Mouse (Mus musculus) intestine, embryonic 14.5 days (tissue): ENCODE results near the gene Gm21981. TPM values are rescaled to one million over a fixed set of nuclear protein-coding genes. Genes with fewer than 3 reads are reported as not detected.

Experiments used
- ATAC-seq: fragments of 200-750 bp; cut with Nextera tagmentation; replicated peaks from 2 replicates; pipeline ENCODE4 v1.8.0; 2017; ENCODE audit warnings: low read depth, moderate number of reproducible peaks, moderate TSS enrichment, moderate library complexity; ENCODE audit not compliant: low FRiP score, low TSS enrichment
- DNase-seq: peaks from one replicate; pipeline ENCODE4 v3.0.0-alpha.2; 2018; ENCODE audit warnings: low spot score
- H3K27ac ChIP-seq: fragments of 300-500 bp; sonication (generic); 2 replicates; pipeline ENCODE4 v1.5.1; 2014; ENCODE audit warnings: low read depth, mild to moderate bottlenecking, control low read depth
- H3K27me3 ChIP-seq: fragments of 300-500 bp; sonication (generic); replicated peaks from 2 replicates; pipeline ENCODE4 v1.6.1; 2014; ENCODE audit warnings: low read length, control low read depth; ENCODE audit not compliant: control insufficient read depth, insufficient read depth
- H3K36me3 ChIP-seq: fragments of 300-500 bp; sonication (generic); 2 replicates; pipeline ENCODE4 v1.6.1; 2014; ENCODE audit warnings: low read length, control low read depth; ENCODE audit not compliant: control insufficient read depth, insufficient read depth
- H3K4me1 ChIP-seq: fragments of 300-500 bp; sonication (generic); replicated peaks from 2 replicates; pipeline ENCODE4 v1.6.1; 2014; ENCODE audit warnings: low read length, control low read depth, mixed read lengths; ENCODE audit not compliant: control insufficient read depth, insufficient read depth
- H3K4me2 ChIP-seq: fragments of 300-500 bp; sonication (generic); 2 replicates; pipeline ENCODE4 v1.6.1; 2014; ENCODE audit warnings: low read length
- H3K4me3 ChIP-seq: fragments of 300-500 bp; sonication (generic); 2 replicates; pipeline ENCODE4 v1.5.1; 2014; ENCODE audit warnings: low read depth, low read length, control low read depth, mixed read lengths
- H3K9ac ChIP-seq: fragments of 300-500 bp; sonication (generic); 2 replicates; pipeline ENCODE4 v1.6.1; 2014; ENCODE audit warnings: mild to moderate bottlenecking, low read length
- H3K9me3 ChIP-seq: fragments of 300-500 bp; sonication (generic); 2 replicates; pipeline ENCODE4 v1.6.1; 2016; ENCODE audit warnings: low read length, control low read depth; ENCODE audit not compliant: control insufficient read depth
- WGBS: fragments of 180-500 bp; shearing (Covaris S2); extraction: QIAGEN DNeasy Blood & Tissue Kit; methylation state at CpG from one replicate; pipeline ENCODE4 v1.1.7; 2014; 5-methylcytosine and 5-hydroxymethylcytosine counted together
- polyA plus RNA-seq: library from polyadenylated mRNA; unstranded; fragments of >200 nt; fragmentation: Nextera tagmentation; extraction: Ambion mirVana; gene quantifications from 2 replicates; pipeline ENCODE4 v1.2.1, GENCODE M21; 2014

Gene Gm21981
- polyA plus RNA-seq, 1 experiment from 2014 or later, result 1.4 TPM

DNA sequence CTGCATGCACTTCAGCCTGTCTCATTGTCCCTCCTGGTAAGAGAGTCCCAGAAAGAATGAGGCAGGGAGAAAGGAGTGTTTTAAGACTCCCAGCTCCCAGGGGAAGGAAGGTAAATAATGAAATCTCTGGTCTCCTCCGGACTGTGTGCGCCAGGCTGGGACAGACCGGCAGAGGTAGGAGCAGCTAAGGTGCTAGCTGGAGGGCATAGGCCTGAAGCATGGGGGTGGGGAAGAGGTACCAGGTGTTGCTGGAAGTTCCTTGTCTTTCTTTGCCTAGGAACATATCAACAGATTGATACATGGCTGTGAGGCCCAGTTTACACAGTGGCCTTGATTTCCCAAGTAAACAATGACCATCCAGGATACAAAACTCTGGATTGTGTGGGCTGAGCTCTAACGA is 14.7 kb upstream of the Gm21981 start:
- H3K9me3 ChIP-seq, result no peaks in the 10 kb centered on the region
- no peaks in the 10 kb centered on the region for H3K27me3 ChIP-seq
- no peaks in the 10 kb centered on the region for H3K4me1 ChIP-seq
- H3K4me2 ChIP-seq, result no peak overlapping the region
- no peak overlapping the region for H3K9ac ChIP-seq
- no peak overlapping the region; the same call in 1 of the 2 replicates for H3K27ac ChIP-seq
- DNase-seq (no peak), ATAC-seq (no peak)
- 57% methylated on average over 4 of the region's 4 CpGs for WGBS
- H3K4me3 ChIP-seq, result no peak overlapping the region
- H3K36me3 ChIP-seq, result no peaks in the 10 kb centered on the region; the same call in 1 of the 2 replicates

DNA sequence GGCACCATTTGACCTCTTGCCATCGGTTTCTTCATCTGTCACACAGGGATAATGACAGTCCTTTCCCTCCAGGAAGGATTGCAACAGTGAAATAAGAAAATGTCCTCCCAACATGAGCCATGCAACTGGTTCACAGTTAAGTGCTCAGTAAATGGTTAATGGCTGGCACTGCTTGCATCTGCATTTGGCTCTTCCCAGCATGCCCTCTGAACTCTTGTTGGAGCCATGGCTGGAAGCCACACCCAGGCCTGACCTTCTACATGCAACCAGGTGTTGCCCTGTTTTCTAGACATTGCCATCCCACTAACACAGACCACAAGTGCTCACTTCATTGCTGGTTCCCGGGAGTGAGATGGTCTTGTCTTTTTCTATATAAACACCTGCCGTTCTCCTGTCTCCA is 13.7 kb upstream of the Gm21981 start:
- no peak overlapping the region for H3K27ac ChIP-seq
- ATAC-seq (no peak), DNase-seq (no peak)
- no peaks in the 10 kb centered on the region for H3K9me3 ChIP-seq
- no peak overlapping the region for H3K4me2 ChIP-seq
- peaks cover 6% of the 10 kb centered on the region; the same call in 1 of the 2 replicates for H3K36me3 ChIP-seq
- peaks cover 3% of the 10 kb centered on the region; the same call in 1 of the 2 replicates for H3K4me1 ChIP-seq
- no peak overlapping the region for H3K4me3 ChIP-seq
- WGBS, result 81% methylated on average over 3 of the region's 3 CpGs
- H3K9ac ChIP-seq, result no peak overlapping the region
- no peaks in the 10 kb centered on the region for H3K27me3 ChIP-seq

DNA sequence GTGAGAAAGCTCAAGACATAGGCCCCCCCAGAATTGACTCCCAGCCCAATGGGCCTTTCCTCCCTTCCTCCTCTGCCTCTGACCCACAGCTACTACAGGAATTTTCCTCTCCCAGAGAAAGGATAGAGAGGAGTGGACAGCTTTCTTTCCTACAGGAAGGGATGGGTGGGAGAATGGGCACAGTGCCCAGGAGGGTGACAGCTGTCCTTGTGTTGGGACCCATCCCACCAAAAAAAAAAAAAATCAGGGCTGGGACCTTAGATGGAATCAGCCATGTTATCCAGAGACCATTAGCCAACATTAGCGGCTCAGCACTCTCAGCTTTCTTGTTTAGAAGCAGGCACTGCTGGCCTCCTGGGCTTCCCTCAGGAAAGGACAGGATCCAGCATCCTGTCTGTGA is 11.9 kb upstream of the Gm21981 start:
- Histone ChIP-seq H3K4me1 (peaks cover 4% of the 10 kb centered on the region; the same call in 1 of the 2 replicates), H3K4me3 (no peak overlapping the region), H3K4me2 (no peak overlapping the region), H3K27me3 (no peaks in the 10 kb centered on the region), H3K27ac (no peak overlapping the region), H3K9me3 (no peaks in the 10 kb centered on the region), H3K36me3 (peaks cover 17% of the 10 kb centered on the region), H3K9ac (no peak overlapping the region)
- DNase-seq, result no peak
- 53% methylated on average over 1 of the region's 1 CpGs for WGBS
- ATAC-seq, result no peak

DNA sequence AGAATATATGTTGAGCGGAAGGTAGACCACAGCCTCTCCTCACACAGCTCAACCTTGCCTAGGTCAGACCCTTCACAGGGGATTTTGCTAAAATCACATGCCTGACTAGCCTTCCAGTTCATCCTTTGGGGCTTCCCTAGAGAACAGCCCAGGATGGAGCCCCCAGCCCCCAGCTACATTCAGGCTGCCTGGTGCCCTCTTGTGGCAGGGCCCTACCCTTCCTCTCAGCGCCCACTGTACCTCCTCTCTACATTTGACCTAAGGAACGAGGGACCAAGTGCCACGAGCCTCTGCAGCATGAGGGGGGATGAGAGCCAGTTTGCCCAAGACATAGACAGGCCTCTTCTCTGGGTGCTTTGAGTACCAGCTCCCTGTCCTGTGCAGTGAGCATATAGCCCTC is 10.4 kb upstream of the Gm21981 start:
- Histone ChIP-seq H3K27me3 (no peaks in the 10 kb centered on the region), H3K9ac (no peak overlapping the region), H3K9me3 (no peaks in the 10 kb centered on the region), H3K4me3 (no peak overlapping the region), H3K4me1 (peaks cover 4% of the 10 kb centered on the region; the same call in 1 of the 2 replicates), H3K4me2 (no peak overlapping the region), H3K36me3 (peaks cover 30% of the 10 kb centered on the region), H3K27ac (no peak overlapping the region)
- no peak for DNase-seq
- WGBS, result 87% methylated on average over 4 of the region's 4 CpGs
- ATAC-seq, result no peak

DNA sequence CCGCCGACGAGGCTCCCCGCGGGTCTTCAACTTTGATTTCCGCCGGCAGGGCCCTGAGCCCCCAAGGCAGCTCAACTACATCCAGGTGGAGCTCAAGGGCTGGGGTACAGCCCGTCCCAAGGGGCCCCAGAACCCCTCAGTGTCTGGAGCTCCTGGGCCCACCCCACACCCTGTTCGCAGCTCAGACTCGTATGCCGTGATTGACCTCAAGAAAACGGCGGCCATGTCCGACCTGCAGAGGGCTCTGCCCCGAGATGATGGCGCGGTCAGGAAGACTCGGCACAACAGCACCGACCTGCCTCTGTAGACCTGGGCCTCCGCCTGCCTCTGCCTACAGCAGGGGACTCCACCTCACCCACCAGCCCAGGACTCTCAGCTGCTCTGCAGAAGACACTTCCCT is 9.3 kb upstream of the Gm21981 start:
- peaks cover 34% of the 10 kb centered on the region for H3K36me3 ChIP-seq
- no peak for DNase-seq

DNA sequence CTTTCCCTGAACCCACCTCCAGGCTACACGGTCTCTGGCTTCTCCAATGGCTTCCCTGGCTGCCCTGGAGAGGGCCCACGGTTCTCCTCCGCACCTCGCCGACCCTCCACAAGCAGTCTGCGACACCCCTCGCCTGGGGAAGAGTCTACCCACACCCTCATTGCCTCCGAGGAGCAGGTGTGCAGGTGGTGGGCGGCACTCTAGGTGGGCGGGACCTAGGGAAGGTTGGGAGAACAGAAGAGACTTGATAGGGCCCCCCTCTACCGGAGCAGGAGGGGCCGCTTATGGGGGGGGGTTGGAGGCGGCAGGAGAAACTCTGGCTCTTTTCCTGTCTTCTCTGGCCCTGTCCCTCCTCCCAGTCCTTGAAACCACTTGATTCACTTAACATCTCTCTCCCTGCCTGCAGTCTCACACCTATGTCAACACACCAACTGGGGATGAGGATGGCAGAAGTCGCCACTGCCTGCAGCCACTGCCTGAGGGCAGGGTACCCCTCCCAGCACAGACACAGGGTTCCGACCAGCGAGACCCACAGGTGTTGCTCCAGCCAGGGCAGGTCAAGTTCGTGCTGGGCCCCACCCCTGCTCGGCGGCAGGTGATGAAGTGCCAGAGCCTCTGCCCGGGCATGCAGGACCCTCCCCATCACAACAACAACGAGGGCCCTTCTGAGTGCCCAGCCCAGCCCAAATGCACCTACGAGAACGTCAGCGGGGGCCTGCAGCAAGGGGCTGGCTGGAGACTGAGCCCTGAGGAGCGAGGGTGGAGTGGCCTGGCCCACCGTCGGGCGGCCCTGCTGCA is 8.5 kb upstream of the Gm21981 start:
- Histone ChIP-seq H3K4me3 (no peak overlapping the region), H3K9ac (no peak overlapping the region), H3K4me1 (peaks cover 4% of the 10 kb centered on the region; the same call in 1 of the 2 replicates), H3K27ac (no peak overlapping the region), H3K4me2 (no peak overlapping the region), H3K36me3 (peaks cover 37% of the 10 kb centered on the region), H3K27me3 (no peaks in the 10 kb centered on the region), H3K9me3 (no peaks in the 10 kb centered on the region)
- DNase-seq, result no peak
- WGBS, result 40% methylated on average over 28 of the region's 28 CpGs
- ATAC-seq, result no peak

More for the DNA sequence above, 9.3 kb upstream of the Gm21981 start:
- Histone ChIP-seq H3K4me1 (peaks cover 4% of the 10 kb centered on the region; the same call in 1 of the 2 replicates), H3K27me3 (no peaks in the 10 kb centered on the region), H3K4me2 (no peak overlapping the region), H3K4me3 (no peak overlapping the region), H3K9ac (no peak overlapping the region), H3K9me3 (no peaks in the 10 kb centered on the region), H3K27ac (no peak overlapping the region)
- no peak for ATAC-seq
- WGBS, result 46% methylated on average over 20 of the region's 20 CpGs

DNA sequence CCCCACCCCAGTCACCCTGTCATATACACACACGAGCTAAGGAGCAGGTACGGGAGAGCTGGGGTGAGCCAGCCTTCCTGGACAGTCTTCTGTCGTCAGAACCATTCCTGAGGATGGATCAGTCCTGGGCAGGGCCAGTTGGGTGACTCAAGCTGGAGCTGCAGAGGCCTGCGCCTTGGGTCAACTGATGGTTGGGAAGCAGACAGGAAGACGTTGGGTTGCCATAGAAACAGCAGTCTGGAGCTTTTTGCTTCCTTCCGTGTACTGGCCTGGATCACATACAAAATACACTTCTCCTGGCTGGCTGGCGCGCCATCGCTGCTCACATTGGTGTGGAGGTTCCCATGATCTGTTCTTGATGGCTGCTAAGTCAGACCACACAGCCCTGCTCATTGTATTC is 7.5 kb upstream of the Gm21981 start:
- Histone ChIP-seq H3K9me3 (no peaks in the 10 kb centered on the region), H3K36me3 (peaks cover 41% of the 10 kb centered on the region), H3K4me2 (no peak overlapping the region), H3K4me1 (peaks cover 4% of the 10 kb centered on the region; the same call in 1 of the 2 replicates), H3K4me3 (no peak overlapping the region), H3K9ac (no peak overlapping the region), H3K27me3 (no peaks in the 10 kb centered on the region), H3K27ac (no peak overlapping the region)
- 76% methylated on average over 9 of the region's 9 CpGs for WGBS
- no peak for DNase-seq
- no peak for ATAC-seq

DNA sequence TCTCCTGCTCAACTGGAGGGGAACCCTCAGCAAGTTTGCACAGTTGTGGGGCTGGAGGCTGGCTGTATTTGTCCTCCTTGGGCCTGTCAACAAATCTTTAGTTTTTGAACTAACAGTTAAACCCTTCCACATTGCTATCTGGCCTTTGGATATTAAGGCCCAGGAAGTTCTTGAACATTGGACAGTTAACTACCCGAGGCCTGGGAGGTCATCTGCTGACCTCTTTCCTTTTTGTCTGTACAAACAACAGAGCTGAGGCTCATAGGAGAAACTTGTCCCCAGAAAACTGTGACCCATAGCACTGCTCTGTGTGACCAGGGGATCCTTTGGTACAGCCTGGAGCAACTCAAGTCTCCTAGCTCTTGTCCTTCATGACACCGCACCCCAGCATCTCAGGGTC is 4.8 kb upstream of the Gm21981 start:
- Histone ChIP-seq H3K9ac (no peak overlapping the region), H3K36me3 (peaks cover 41% of the 10 kb centered on the region), H3K4me1 (peaks cover 11% of the 10 kb centered on the region; the same call in 1 of the 2 replicates), H3K4me2 (no peak overlapping the region), H3K9me3 (no peaks in the 10 kb centered on the region), H3K27ac (no peak overlapping the region), H3K4me3 (no peak overlapping the region), H3K27me3 (no peaks in the 10 kb centered on the region)
- WGBS, result 79% methylated on average over 2 of the region's 2 CpGs
- DNase-seq, result no peak
- no peak for ATAC-seq

DNA sequence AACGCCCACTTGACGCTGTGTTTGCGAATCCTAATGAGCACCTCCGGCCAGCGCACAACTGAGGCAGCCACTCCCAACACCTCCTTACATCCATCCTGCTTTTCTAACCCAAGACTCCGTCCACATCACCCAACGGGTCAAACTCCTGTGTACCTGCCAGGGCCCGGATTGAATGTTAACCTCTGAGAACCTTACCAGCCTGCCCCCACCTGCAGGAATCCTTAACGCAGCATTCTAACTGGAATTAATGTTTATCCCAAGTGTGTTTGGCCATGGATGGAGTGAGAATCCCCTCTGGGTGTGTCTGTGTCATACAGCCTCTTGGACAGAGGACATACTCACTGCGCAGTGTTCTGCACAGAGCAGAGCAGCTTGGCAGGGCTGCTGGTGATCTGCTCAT is 3.9 kb upstream of the Gm21981 start:
- Histone ChIP-seq H3K9ac (no peak overlapping the region), H3K27me3 (no peaks in the 10 kb centered on the region), H3K4me2 (no peak overlapping the region), H3K9me3 (no peaks in the 10 kb centered on the region), H3K27ac (no peak overlapping the region), H3K36me3 (peaks cover 37% of the 10 kb centered on the region), H3K4me3 (no peak overlapping the region), H3K4me1 (peaks cover 10% of the 10 kb centered on the region; the same call in 1 of the 2 replicates)
- DNase-seq (no peak), ATAC-seq (no peak)
- 92% methylated on average over 10 of the region's 10 CpGs for WGBS
